Mouse (Mus musculus): ENCODE data around the gene Rgs7. TPM values are rescaled to one million over a fixed set of nuclear protein-coding genes. Genes with fewer than 3 reads are reported as not detected.
A peak's percentile ranks its signal among the peaks of the same experiment; 100 is the strongest.

Gene Rgs7
- total RNA-seq, 2 experiments from 2014 or later = 81.1 to 81.6 TPM

DNA sequence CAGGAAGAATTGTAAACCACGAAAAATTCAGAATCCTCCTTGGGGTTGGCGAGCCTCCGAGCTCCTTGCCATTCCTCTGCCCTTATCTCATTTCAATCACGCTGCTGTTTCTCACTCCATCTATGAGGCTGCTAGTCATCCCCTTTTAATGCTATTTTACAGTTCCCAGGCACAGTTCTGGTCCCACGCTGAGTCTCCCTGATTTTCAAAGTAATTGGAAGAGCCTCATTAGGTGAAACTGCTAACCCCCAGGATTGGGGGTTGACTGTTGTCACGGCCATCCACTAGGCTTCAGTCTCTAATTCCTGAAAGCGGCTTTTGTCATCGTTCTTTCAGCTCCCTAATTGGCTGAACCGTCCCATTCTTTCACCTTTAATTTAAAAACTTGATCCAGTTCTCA is 76.6 kb downstream of the Rgs7 start:
- Histone ChIP-seq H3K27ac (no peak overlapping the region), H3K4me3 (no peak overlapping the region)
- no peak for DNase-seq (ENCODE audit: low spot score in 2 of 2)
- TF ChIP-seq CTCF (conservative IDR thresholded peaks at IDR 0.05) = no peak

GRCm38 (mm10) chr1:175410399-175410798 is 81.9 kb downstream of the Rgs7 start:
- DNase-seq (ENCODE audit: low spot score in 2 of 2) = no peak
- Histone ChIP-seq H3K27ac (no peak overlapping the region), H3K4me3 (no peak overlapping the region)
- TF ChIP-seq CTCF (conservative IDR thresholded peaks at IDR 0.05) = no peak

DNA sequence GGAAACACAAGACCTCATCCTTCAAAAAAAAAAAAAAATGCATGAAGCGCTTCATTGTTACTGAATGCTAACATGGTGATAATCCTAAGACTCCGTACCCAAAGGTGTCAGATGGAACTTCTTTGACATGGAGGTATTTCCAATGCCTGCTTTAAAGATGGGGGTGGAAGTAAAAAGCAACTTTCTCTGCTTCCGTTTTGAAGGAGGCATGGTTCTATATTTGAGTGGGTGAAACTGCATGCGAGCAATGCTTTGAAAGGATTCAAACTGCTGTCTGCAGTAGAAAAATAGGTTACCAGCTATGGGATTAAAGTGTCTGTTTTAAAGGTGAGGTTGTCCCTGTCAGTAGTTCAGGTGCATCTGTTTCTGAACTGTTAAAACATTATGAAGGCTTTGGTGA is 100.4 kb downstream of the Rgs7 start:
- no peak for DNase-seq (ENCODE audit: low spot score in 2 of 2)

GRCm38 (mm10) chr1:175389250-175389649 is 103.0 kb downstream of the Rgs7 start:
- no peak overlapping the region for H3K4me3 ChIP-seq
- peak overlapping the region; percentile 33 for H3K27ac ChIP-seq
- DNase-seq (ENCODE audit: low spot score in 2 of 2) = peak in 1 of 2 experiments; percentile 31
- TF ChIP-seq CTCF (conservative IDR thresholded peaks at IDR 0.05) = no peak

More for the DNA sequence above, 100.4 kb downstream of the Rgs7 start:
- H3K4me3 ChIP-seq = no peak overlapping the region
- no peak overlapping the region for H3K27ac ChIP-seq
- no peak for TF ChIP-seq CTCF (conservative IDR thresholded peaks at IDR 0.05)

GRCm38 (mm10) chr1:175385581-175386235 is 106.6 kb downstream of the Rgs7 start:
- TF ChIP-seq CTCF (conservative IDR thresholded peaks at IDR 0.05) = no peak
- peak; percentile 26 to 29 for DNase-seq (ENCODE audit: low spot score in 2 of 2)

GRCm38 (mm10) chr1:175372571-175372970 is 119.7 kb downstream of the Rgs7 start:
- no peak overlapping the region; the same call in 1 of the 2 replicates for H3K27ac ChIP-seq
- H3K4me3 ChIP-seq = no peak overlapping the region
- no peak for DNase-seq (ENCODE audit: low spot score in 2 of 2)
- TF ChIP-seq CTCF (conservative IDR thresholded peaks at IDR 0.05) = no peak

More at GRCm38 (mm10) chr1:175385581-175386235, 106.6 kb downstream of the Rgs7 start:
- Histone ChIP-seq H3K4me3 (no peak overlapping the region), H3K27ac (peak overlapping the region; percentile 46; the same call in 1 of the 2 replicates)

GRCm38 (mm10) chr1:175368062-175368461 is 124.2 kb downstream of the Rgs7 start:
- no peak overlapping the region for H3K27ac ChIP-seq
- no peak overlapping the region for H3K4me3 ChIP-seq
- no peak for DNase-seq (ENCODE audit: low spot score in 2 of 2)
- TF ChIP-seq CTCF (conservative IDR thresholded peaks at IDR 0.05) = no peak

DNA sequence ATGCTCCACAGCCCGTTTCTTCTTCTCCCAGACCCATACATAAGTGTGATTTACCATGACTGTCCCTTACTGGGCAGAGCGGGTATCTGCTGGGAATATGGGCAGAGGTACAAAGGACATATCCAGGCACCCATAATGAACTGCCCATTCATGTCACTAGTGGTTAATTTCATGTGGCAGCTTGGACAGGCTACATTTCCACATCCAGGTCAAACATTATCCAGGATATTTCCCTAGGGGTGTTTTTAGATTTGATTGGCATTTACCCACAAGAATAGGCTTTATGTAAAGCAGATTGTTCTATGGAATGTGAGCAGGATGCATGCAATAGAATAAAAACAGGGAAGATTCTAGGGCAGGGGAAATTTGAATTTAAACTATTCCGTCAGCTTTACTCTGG is 128.7 kb downstream of the Rgs7 start:
- H3K27ac ChIP-seq = no peak overlapping the region
- H3K4me3 ChIP-seq = no peak overlapping the region
- no peak for TF ChIP-seq CTCF (conservative IDR thresholded peaks at IDR 0.05)
- no peak for DNase-seq (ENCODE audit: low spot score in 2 of 2)

GRCm38 (mm10) chr1:175359411-175360366 is 132.6 kb downstream of the Rgs7 start:
- Histone ChIP-seq H3K27ac (peak overlapping the region; percentile 46), H3K4me3 (no peak overlapping the region)
- 0 out of 2 replicates have a peak, but pooled peaks have one; percentile 16 for TF ChIP-seq CTCF (conservative IDR thresholded peaks at IDR 0.05)
- no peak for DNase-seq (ENCODE audit: low spot score in 2 of 2)

DNA sequence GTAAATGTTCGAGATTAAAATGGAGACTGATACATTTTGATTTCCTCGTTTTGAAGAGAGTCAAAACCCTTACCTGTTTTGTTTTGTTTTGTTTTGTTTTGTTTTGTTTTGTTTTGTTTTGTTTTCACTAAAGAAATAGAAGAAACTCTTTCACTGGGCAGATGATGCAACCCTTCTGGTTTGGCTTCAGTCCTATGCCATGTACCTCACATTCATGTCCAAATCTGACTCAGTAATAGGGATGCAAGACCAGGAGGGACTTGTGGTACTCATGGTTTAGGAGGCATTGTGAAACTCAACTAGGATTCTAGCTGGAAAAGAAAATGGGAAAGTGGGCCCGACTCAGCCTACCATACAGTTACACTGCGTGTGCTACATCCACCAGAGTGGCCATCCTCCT is 139.4 kb downstream of the Rgs7 start:
- TF ChIP-seq CTCF (conservative IDR thresholded peaks at IDR 0.05) = no peak
- DNase-seq (ENCODE audit: low spot score in 2 of 2) = no peak
- H3K4me3 ChIP-seq = no peak overlapping the region
- no peak overlapping the region for H3K27ac ChIP-seq

GRCm38 (mm10) chr1:175346162-175346561 is 146.1 kb downstream of the Rgs7 start:
- DNase-seq (ENCODE audit: low spot score in 2 of 2) = no peak

GRCm38 (mm10) chr1:175336191-175336590 is 156.1 kb downstream of the Rgs7 start:
- Histone ChIP-seq H3K27ac (no peak overlapping the region), H3K4me3 (no peak overlapping the region)
- no peak for DNase-seq (ENCODE audit: low spot score in 2 of 2)
- TF ChIP-seq CTCF (conservative IDR thresholded peaks at IDR 0.05) = no peak

More at GRCm38 (mm10) chr1:175346162-175346561, 146.1 kb downstream of the Rgs7 start:
- peak; percentile 70 for TF ChIP-seq CTCF (conservative IDR thresholded peaks at IDR 0.05)
- no peak overlapping the region for H3K4me3 ChIP-seq
- no peak overlapping the region for H3K27ac ChIP-seq

Data from layer of hippocampus, adult 2 months (tissue).